Mouse (Mus musculus): ENCODE data around the gene Selenbp2.

DNA sequence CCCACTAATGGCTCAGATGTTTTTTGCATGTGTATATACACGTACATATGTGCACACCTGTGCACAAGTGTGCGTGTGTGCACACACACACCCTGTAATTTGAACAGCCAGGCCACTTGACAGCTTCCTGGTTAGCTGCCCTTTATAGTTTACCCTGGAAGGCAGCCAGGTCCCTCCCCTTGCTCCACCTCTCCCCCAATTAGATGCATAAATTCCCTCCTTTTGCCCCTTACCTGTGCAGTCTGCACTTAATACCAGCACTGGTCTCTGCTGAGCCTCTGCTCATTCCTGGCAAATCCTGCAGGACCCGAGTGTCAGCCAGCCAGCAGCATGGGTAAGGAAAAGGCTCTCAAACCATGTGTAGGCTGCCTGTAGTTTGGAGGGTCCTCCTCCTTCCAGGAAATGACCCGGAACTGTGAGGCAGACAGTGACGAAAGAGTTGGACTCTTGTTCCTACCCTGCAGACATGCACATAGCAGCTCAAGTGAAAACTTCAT lies at the start of gene Selenbp2:
- TF ChIP-seq GATA2 (IDR thresholded peaks at IDR 0.05; ENCODE audit: borderline replicate concordance, low read depth, low read length) (no peak), CTCF (IDR thresholded peaks at IDR 0.05; ENCODE audit: low read depth, low read length) (no peak), TAL1 (conservative IDR thresholded peaks at IDR 0.05; ENCODE audit: low read depth, low read length) (no peak), GATA1 (IDR thresholded peaks at IDR 0.05; ENCODE audit: borderline replicate concordance, low read length) (no peak)
